Mouse (Mus musculus): Measurements from ENCODE around the gene Nsun3. TPM values are rescaled to one million over a fixed set of nuclear protein-coding genes. Genes with fewer than 3 reads are reported as not detected.
"Not testable (repeated sequence)": the region's sequence is repeated elsewhere in the genome, so short reads cannot be mapped to it uniquely, and the experiment has no call there.

Gene Nsun3
- total RNA-seq, 4 experiments from 2014 or later: 7.3 to 14.1 (median 10.6) TPM

DNA sequence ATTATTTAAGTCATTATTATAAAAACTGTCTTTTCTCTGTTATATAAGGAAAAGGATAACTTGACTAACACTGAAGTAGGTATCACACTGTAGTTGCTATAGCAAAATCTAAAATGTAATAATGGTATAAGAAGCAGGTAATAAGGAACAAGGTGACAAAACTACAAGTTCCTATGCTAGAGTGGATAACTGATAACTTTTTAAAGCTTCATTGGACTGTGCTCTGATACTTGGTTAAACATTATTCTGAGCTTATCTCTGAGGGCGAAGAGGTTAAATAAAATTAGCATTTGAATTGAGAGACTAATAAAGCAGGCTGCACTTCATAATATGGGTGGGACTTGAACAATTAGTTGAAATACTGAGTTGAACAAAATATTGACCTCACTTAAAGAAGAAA is 33.0 kb downstream of the Nsun3 start:
- no peak for DNase-seq (ENCODE audit: low spot score in 2 of 2)

DNA sequence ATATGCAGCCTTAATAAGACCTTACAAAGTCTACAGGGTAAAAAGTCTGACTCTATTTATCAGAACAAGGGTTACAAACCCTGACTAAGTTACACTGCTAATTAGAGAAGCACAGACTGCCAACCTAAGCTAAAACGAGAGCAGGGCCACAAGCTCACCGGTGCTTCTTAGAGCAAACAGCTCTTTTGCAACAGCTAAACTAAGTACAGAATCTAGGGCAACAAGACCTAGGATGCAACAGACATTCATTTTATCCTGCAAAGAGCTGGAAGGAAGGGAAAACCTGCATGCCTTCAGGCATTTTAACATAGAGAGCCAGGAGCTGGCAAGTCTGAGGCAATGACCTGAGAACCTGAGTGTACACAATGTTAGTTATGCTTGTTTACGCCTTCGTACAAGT is 33.5 kb downstream of the Nsun3 start:
- DNase-seq (ENCODE audit: low spot score in 2 of 2): no peak

DNA sequence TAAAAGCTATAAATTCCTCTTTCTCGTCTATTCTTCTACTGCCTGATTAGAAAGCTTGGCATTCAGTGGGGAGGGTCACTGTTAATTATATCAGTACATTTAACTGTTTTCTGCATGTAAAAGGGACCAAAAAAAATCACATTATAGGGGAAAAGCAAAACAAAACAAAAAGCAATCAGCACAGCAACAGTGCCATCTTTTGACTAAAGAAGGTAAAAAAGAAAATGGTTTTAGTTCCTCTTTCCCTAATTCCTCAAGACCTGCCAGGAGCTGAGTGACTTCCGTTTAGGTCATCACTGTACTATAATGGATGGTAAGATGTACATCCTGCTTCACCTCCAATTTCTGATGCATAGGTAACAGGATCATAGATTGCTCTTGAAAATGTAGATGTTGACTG is 40.7 kb downstream of the Nsun3 start:
- DNase-seq (ENCODE audit: low spot score in 2 of 2): no peak

DNA sequence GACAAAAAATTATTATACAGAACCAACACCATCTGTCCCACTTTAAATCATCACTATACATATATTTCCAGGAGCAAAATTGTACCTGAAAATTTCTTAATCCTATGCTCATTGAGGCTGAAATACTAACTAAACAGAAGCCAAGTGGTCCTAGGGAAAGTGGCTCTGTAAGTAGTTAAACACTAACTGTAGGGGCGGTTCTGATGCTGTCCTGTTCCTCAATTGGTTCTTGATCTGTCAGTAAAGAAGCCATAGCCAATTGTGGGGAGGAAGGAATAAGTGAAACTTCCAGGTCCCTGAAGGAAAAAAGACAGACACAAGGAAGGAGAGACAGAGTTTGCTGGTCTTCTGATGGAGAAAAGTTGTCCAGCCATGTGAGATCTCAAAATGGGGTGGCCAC is 52.3 kb downstream of the Nsun3 start:
- DNase-seq (ENCODE audit: low spot score in 2 of 2): no peak

DNA sequence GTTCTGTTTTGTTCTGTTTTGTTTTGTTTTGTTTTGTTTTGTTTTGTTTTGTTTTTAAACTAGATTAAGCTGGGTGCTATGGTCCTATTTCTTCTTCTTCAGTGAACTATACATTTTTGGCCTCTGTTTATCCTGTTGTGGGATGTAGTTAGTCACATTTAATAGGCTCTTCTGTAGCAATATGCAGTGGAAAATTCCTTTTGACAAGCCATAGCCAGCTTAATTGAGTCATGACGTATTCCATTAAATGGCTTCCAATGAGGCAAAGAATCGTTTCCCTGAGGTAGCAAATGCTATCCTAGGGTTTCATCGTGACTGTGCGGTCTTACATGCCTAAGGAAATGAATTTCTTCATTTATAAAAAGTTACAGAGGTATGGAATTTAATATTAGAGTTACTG is 56.3 kb downstream of the Nsun3 start:
- DNase-seq (ENCODE audit: low spot score in 2 of 2): no peak

DNA sequence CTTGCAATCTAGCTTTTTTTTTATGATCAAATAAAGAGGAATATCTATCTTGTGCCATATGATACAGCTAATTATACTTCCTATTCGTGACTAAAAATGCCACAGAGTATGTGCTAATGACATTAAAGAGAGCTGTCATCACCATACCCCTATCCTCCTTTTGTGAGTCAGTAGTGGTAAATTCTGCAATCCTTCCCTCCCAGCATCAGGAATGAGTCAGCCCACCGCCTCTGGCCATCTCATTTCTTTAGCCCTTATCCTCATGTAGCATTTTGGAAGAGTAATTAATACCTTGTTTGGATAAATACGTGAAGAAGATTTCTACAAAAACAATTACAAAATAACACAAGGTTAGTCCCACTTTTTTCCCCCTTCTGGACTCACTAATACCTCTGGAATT is 56.8 kb downstream of the Nsun3 start:
- DNase-seq (ENCODE audit: low spot score in 2 of 2): no peak

DNA sequence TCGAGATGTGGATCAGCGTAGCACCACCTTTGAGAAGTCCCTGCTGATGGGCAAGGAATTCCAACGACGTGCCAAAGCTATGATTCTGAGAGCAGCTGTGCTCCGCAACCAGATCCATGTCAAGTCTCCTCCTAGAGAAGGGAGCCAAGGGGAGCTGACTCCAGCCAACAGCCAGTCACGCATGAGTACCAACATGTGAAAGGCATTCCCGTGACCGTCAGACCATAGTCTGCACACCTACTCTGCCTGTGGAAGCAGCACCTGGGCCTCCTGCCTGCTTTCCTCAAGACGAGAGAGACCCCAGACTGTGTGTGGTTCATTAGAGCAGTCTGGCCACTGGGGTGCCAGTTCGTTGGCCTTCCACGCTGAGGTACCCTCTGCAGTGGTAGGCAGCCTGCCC is 68.4 kb downstream of the Nsun3 start:
- DNase-seq (ENCODE audit: low spot score in 2 of 2): not testable (repeated sequence)

DNA sequence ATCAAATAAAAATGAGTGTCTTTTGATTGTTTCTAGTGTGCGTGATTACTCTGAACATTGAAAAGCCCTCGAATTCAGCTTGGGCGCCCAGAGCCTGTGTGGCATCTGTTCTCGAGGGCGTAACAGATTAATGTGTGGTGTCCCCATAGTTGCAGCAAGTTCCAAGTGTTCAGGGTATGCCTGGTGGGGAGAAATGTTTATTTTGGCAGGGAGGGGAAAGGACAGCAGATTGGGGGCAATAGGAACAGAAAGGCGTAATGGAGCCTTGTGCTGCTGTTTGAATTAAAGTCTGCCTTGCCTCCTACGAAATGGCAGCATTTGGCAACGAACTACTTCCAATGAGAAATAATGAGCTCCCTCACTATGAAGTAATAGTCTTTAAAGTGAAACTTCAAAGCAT is 96.2 kb downstream of the Nsun3 start:
- peak; percentile 76 for DNase-seq (ENCODE audit: low spot score in 2 of 2)

DNA sequence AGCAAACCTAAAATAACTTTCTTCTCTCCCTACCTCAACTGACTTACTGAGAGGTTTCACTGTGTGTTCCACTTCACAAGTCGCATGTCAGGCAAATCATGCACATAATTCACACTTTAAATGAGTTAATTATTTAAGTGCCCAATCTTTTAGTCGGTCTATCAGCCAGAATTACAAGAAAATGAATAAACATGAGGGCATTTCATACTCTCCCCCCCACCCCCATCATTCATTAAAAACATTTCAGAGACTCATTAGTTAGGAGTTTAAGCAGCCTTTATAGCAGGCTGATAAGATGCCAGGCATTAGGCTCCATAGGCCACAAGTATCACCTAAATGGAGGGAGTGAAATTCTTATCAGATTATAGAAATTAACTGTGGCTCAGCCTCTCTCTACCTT is 100.5 kb downstream of the Nsun3 start:
- DNase-seq (ENCODE audit: low spot score in 2 of 2): no peak

DNA sequence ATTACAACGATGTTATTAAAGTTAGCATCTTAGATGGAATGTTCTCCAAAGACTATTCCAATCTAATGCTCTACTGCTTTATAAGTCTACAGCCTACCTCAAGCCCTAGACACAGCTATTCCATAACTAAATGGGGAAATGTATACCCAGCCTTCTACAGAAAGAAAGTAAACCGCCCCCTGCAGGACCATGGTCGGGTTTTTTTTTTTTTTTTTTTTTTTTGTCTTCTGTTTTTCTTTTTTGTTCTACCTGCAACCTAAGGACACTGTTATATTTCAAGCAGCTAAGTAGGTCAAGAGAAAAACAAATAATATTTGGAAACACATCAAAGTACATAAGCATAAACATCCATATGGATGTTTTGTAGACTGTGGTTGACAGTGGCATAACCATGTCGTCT is 101.1 kb downstream of the Nsun3 start:
- DNase-seq (ENCODE audit: low spot score in 2 of 2): no peak

Small RNA genes within 50 kb of the gene (microRNA-seq; reads per million reads assigned to microRNA genes)
- gene Gm25986: 0 reads per million in 2 experiments

Other genes starting within 250 kb of the Nsun3 start
- not detected for gene Stx19, start 27.9 kb upstream of the Nsun3 start, total RNA-seq (2022)
- 10 to 100 TPM; 11.7 to 16.1 (median 13.8) TPM for gene Arl13b, start 60.2 kb upstream of the Nsun3 start, total RNA-seq (2022)
- 10 to 100 TPM; 10.4 to 28.1 (median 17.7) TPM for gene Pros1, start 67.5 kb upstream of the Nsun3 start, total RNA-seq (2022)

Measured in layer of hippocampus, adult 8-10 months (tissue).